ENCODE assay signal across 8 mouse cellular contexts in genomic region chr17:17826751-17827657, GRCm38 (mm10). TPM values are rescaled to one million over a fixed set of nuclear protein-coding genes. Genes with fewer than 3 reads are reported as not detected.
A peak's percentile ranks its signal among the peaks of the same experiment; 100 is the strongest.
DNase-seq lines count a peak whose midpoint lies in the region; ATAC-seq and TF ChIP-seq lines count a peak whose summit lies in the region.

Gene Spaca6, plus strand, starts transcription at chr17:17827158.

- peak; percentile 87 for ATAC-seq in heart, embryonic 12.5 days (ENCODE audit: insufficient number of reproducible peaks, low FRiP score)
- peak; percentile 86 for ATAC-seq in kidney, embryonic 15.5 days (replicated peaks; ENCODE audit: low FRiP score)
- peak; percentile 84 for ATAC-seq in midbrain, postnatal 0 days (ENCODE audit: low FRiP score)
- ATAC-seq in stomach, postnatal 0 days (ENCODE audit: low FRiP score, low TSS enrichment) = peak; percentile 86

- no peak for TF ChIP-seq EP300 in stomach, postnatal 0 days (optimal IDR thresholded peaks at IDR 0.05)

- H3K9ac ChIP-seq in heart, embryonic 12.5 days = peak within 1 kb of the TSS; percentile 99
- peak within 1 kb of the TSS; percentile 78 for H3K9ac ChIP-seq in kidney, embryonic 15.5 days
- H3K9ac ChIP-seq in liver, adult 2 months (ENCODE audit: low read depth, low read length) = peak within 1 kb of the TSS; percentile 81
- H3K9ac ChIP-seq in midbrain, postnatal 0 days (replicated peaks; ENCODE audit: low read length, poor library complexity, severe bottlenecking) = peak within 1 kb of the TSS; percentile 98
- peak within 1 kb of the TSS; percentile 86 for H3K9ac ChIP-seq in stomach, postnatal 0 days (ENCODE audit: low read length)

- no peak for TF ChIP-seq POLR2A in bone marrow macrophage, adult 2 months (IDR thresholded peaks at IDR 0.05; ENCODE audit: borderline replicate concordance, low read depth, low read length)
- TF ChIP-seq POLR2A in liver, adult 2 months (IDR thresholded peaks at IDR 0.05; ENCODE audit: extremely low read depth, insufficient read depth, low read length) = peak; percentile 78

- H3K4me1 ChIP-seq in bone marrow macrophage, adult 2 months (ENCODE audit: control insufficient read depth, insufficient read depth, low read length) = peaks cover 11% of the 10 kb centered on the region
- peaks cover 46% of the 10 kb centered on the region for H3K4me1 ChIP-seq in forebrain, embryonic 10.5 days
- H3K4me1 ChIP-seq in heart, embryonic 12.5 days (replicated peaks) = peaks cover 33% of the 10 kb centered on the region
- peaks cover 35% of the 10 kb centered on the region for H3K4me1 ChIP-seq in kidney, embryonic 15.5 days
- peaks cover 5% of the 10 kb centered on the region; the same call in 1 of the 2 replicates for H3K4me1 ChIP-seq in liver, adult 2 months (ENCODE audit: control insufficient read depth, insufficient read depth, low read length)
- peaks cover 17% of the 10 kb centered on the region; the same call in 1 of the 2 replicates for H3K4me1 ChIP-seq in midbrain, postnatal 0 days (ENCODE audit: insufficient read depth, low read length)
- H3K4me1 ChIP-seq in stomach, postnatal 0 days (replicated peaks; ENCODE audit: control insufficient read depth, insufficient read depth) = no peaks in the 10 kb centered on the region; the same call in 1 of the 2 replicates

- H3K27ac ChIP-seq in bone marrow macrophage, adult 2 months (ENCODE audit: insufficient read depth, low read depth, low read length) = no peak within 1 kb of the TSS
- H3K27ac ChIP-seq in forebrain, embryonic 10.5 days = peak within 1 kb of the TSS; percentile 98
- H3K27ac ChIP-seq in heart, embryonic 12.5 days (ENCODE audit: poor library complexity, severe bottlenecking) = peak within 1 kb of the TSS; percentile 100
- peak within 1 kb of the TSS; percentile 99 for H3K27ac ChIP-seq in kidney, embryonic 15.5 days
- H3K27ac ChIP-seq in liver, adult 2 months (replicated peaks; ENCODE audit: insufficient read depth, low read depth, low read length) = peak within 1 kb of the TSS; percentile 60
- peak within 1 kb of the TSS; percentile 100 for H3K27ac ChIP-seq in midbrain, postnatal 0 days (ENCODE audit: low read depth, low read length)
- peak within 1 kb of the TSS; percentile 98 for H3K27ac ChIP-seq in stomach, postnatal 0 days (replicated peaks)

- no peaks in the 10 kb centered on the region for H3K9me3 ChIP-seq in forebrain, embryonic 10.5 days
- no peaks in the 10 kb centered on the region for H3K9me3 ChIP-seq in heart, embryonic 12.5 days (replicated peaks)
- no peaks in the 10 kb centered on the region for H3K9me3 ChIP-seq in kidney, embryonic 15.5 days (replicated peaks)
- no peaks in the 10 kb centered on the region for H3K9me3 ChIP-seq in midbrain, postnatal 0 days (ENCODE audit: low read length)
- no peaks in the 10 kb centered on the region for H3K9me3 ChIP-seq in stomach, postnatal 0 days (ENCODE audit: control insufficient read depth, low read length)

- 1% methylated on average over 41 of the region's 42 CpGs for WGBS in forebrain, embryonic 10.5 days
- WGBS in heart, embryonic 12.5 days = 2% methylated on average over 41 of the region's 42 CpGs
- under 1% methylated on average over 36 of the region's 42 CpGs for WGBS in kidney, embryonic 15.5 days
- under 1% methylated on average over 41 of the region's 42 CpGs for WGBS in liver, adult 2 months
- WGBS in midbrain, postnatal 0 days = under 1% methylated on average over 36 of the region's 42 CpGs
- 2% methylated on average over 30 of the region's 42 CpGs for WGBS in stomach, postnatal 0 days

- no peak for TF ChIP-seq CTCF in bone marrow macrophage, adult 2 months (IDR thresholded peaks at IDR 0.05; ENCODE audit: low read depth, low read length)
- no peak for TF ChIP-seq CTCF in liver, adult 2 months (IDR thresholded peaks at IDR 0.05; ENCODE audit: low read depth, low read length)
- no peak for TF ChIP-seq CTCF in midbrain, postnatal 0 days (IDR thresholded peaks at IDR 0.05)
- no peak for TF ChIP-seq CTCF in stomach, postnatal 0 days (IDR thresholded peaks at IDR 0.05; ENCODE audit: low read depth)

- peak within 1 kb of the TSS; percentile 82 for H3K4me2 ChIP-seq in heart, embryonic 12.5 days
- H3K4me2 ChIP-seq in kidney, embryonic 15.5 days = peak within 1 kb of the TSS; percentile 81
- peak within 1 kb of the TSS; percentile 89 for H3K4me2 ChIP-seq in midbrain, postnatal 0 days (ENCODE audit: low read depth, low read length, poor library complexity, severe bottlenecking)
- H3K4me2 ChIP-seq in stomach, postnatal 0 days (replicated peaks; ENCODE audit: low read depth) = peak within 1 kb of the TSS; percentile 84

- H3K79me2 ChIP-seq in liver, adult 2 months (ENCODE audit: control insufficient read depth, insufficient read depth, low read length) = no peaks in the 10 kb centered on the region

- H3K36me3 ChIP-seq in forebrain, embryonic 10.5 days (replicated peaks) = peaks cover 22% of the 10 kb centered on the region
- H3K36me3 ChIP-seq in heart, embryonic 12.5 days = peaks cover 20% of the 10 kb centered on the region
- peaks cover 14% of the 10 kb centered on the region for H3K36me3 ChIP-seq in kidney, embryonic 15.5 days
- no peaks in the 10 kb centered on the region for H3K36me3 ChIP-seq in liver, adult 2 months (ENCODE audit: control insufficient read depth, insufficient read depth, low read length)
- H3K36me3 ChIP-seq in midbrain, postnatal 0 days (ENCODE audit: insufficient read depth, low read length) = no peaks in the 10 kb centered on the region
- no peaks in the 10 kb centered on the region for H3K36me3 ChIP-seq in stomach, postnatal 0 days (ENCODE audit: control insufficient read depth, insufficient read depth, low read length)

- peak within 1 kb of the TSS; percentile 79 for H3K4me3 ChIP-seq in bone marrow macrophage, adult 2 months (ENCODE audit: insufficient read depth, low read length)
- peak within 1 kb of the TSS; percentile 77 for H3K4me3 ChIP-seq in forebrain, embryonic 10.5 days
- peak within 1 kb of the TSS; percentile 100 for H3K4me3 ChIP-seq in heart, embryonic 12.5 days
- H3K4me3 ChIP-seq in kidney, embryonic 15.5 days (replicated peaks) = peak within 1 kb of the TSS; percentile 85
- H3K4me3 ChIP-seq in liver, adult 2 months (ENCODE audit: insufficient read depth, low read depth, low read length) = peak within 1 kb of the TSS; percentile 93
- peak within 1 kb of the TSS; percentile 90 for H3K4me3 ChIP-seq in midbrain, postnatal 0 days (ENCODE audit: low read depth, low read length)
- H3K4me3 ChIP-seq in stomach, postnatal 0 days (ENCODE audit: low read depth, low read length) = peak within 1 kb of the TSS; percentile 87

- no peaks in the 10 kb centered on the region for H3K27me3 ChIP-seq in forebrain, embryonic 10.5 days (ENCODE audit: poor library complexity, severe bottlenecking)
- H3K27me3 ChIP-seq in heart, embryonic 12.5 days (replicated peaks) = no peaks in the 10 kb centered on the region
- H3K27me3 ChIP-seq in kidney, embryonic 15.5 days = no peaks in the 10 kb centered on the region
- H3K27me3 ChIP-seq in liver, adult 2 months (ENCODE audit: control insufficient read depth, insufficient read depth, low read length) = no peaks in the 10 kb centered on the region; the same call in 1 of the 2 replicates
- H3K27me3 ChIP-seq in midbrain, postnatal 0 days (ENCODE audit: insufficient read depth, low read length) = no peaks in the 10 kb centered on the region
- H3K27me3 ChIP-seq in stomach, postnatal 0 days (ENCODE audit: control insufficient read depth, insufficient read depth, low read length) = no peaks in the 10 kb centered on the region

- DNase-seq in CD4-positive helper T cell, adult 2 months (ENCODE audit: low read depth, low spot score) = peak; percentile 24
- peak; percentile 90 for DNase-seq in forebrain, embryonic 10.5 days (ENCODE audit: extremely low spot score, low spot score)
- peak; percentile 53 for DNase-seq in liver, adult 2 months (ENCODE audit: extremely low read depth, low read depth, low spot score)
- DNase-seq in midbrain, postnatal 0 days (ENCODE audit: low spot score) = peak; percentile 89
- peak; percentile 91 for DNase-seq in stomach, postnatal 0 days (ENCODE audit: low spot score)

RNA-seq across cellular contexts. Expression of gene Spaca6, which starts in this region (rescaled TPM):
- polyA plus RNA-seq in bone marrow macrophage, adult 2 months (2012; ENCODE audit: insufficient read depth, insufficient read length, missing spikeins) = 110 and 127 TPM in 2 replicates
- polyA plus RNA-seq in forebrain, embryonic 10.5 days (2016; fragmentation: Nextera tagmentation; extraction: Ambion mirVana) = 51.0 and 53.7 TPM in 2 replicates
- polyA plus RNA-seq in heart, embryonic 12.5 days (2016; fragmentation: Nextera tagmentation; extraction: Ambion mirVana) = 33.3 and 34.8 TPM in 2 replicates
- 37.3 and 37.7 TPM in 2 replicates for polyA plus RNA-seq in kidney, embryonic 15.5 days (2015; fragmentation: Nextera tagmentation; extraction: Ambion mirVana)
- total RNA-seq in liver, adult 2 months (2014; rRNA removed) = 2.9 and 3.1 TPM in 2 replicates
- polyA plus RNA-seq in liver, adult 2 months (2012; rRNA removed) = 1.9 and 6.5 TPM in 2 replicates
- total RNA-seq in midbrain, postnatal 0 days (2014; rRNA removed) = 17.4 and 34.0 TPM in 2 replicates
- 14.1 and 16.2 TPM in 2 replicates for polyA plus RNA-seq in midbrain, postnatal 0 days (2015; fragmentation: Nextera tagmentation; extraction: Ambion mirVana)
- polyA plus RNA-seq in stomach, postnatal 0 days (2015; fragmentation: Nextera tagmentation; extraction: Ambion mirVana) = 7.9 and 8.2 TPM in 2 replicates

Comparison
In these comparisons a context has a peak if more than half of its experiments do, and no peak if none do; other contexts are left out.
1. DNase-seq: peak in every context shown above with its lines; median percentile 91 in stomach, postnatal 0 days; 90 in forebrain, embryonic 10.5 days; 89 in midbrain, postnatal 0 days; 53 in liver, adult 2 months; 24 in CD4-positive helper T cell, adult 2 months.